Comparison of ENCODE assay signal across 28 mouse cellular contexts in genomic region chr4:93853451-93853850, GRCm38 (mm10).
"Had no signal": no experiment of that assay in that cellular context is flagged by ENCODE, and none has a peak within 500 bp of the region (broad histone marks: within the 10 kb centered on the region; RNA-seq: fewer than 3 reads in every experiment).

No protein-coding gene starts in this region.

- H3K36me3 ChIP-seq: embryonic facial prominence, embryonic 10.5 days; embryonic facial prominence, embryonic 12.5 days; embryonic facial prominence, embryonic 13.5 days; embryonic facial prominence, embryonic 15.5 days; forebrain, embryonic 10.5 days; forebrain, embryonic 12.5 days; forebrain, embryonic 15.5 days had no signal

- H3K27ac ChIP-seq: embryonic facial prominence, embryonic 10.5 days; embryonic facial prominence, embryonic 12.5 days; embryonic facial prominence, embryonic 13.5 days; embryonic facial prominence, embryonic 15.5 days; forebrain, embryonic 10.5 days; forebrain, embryonic 12.5 days; forebrain, embryonic 13.5 days; forebrain, embryonic 15.5 days; gastrocnemius, adult 2 months had no signal

- DNase-seq: cerebellum, adult 18-20 months; cerebellum, adult 2 months; cerebellum, adult 8-10 months; cerebellum, adult 9-10 months; cerebellum, adult 9-11 months; cerebellum, postnatal 10 days; cerebellum, postnatal 14 days; cerebellum, postnatal 25 days; cerebellum, postnatal 36 days; embryo, embryonic 11 days; forebrain, postnatal 0 days; gastrocnemius, adult 2 months; gastrocnemius, postnatal 10 days; gastrocnemius, postnatal 14 days; gastrocnemius, postnatal 25 days; gastrocnemius, postnatal 36 days; heart, adult 11 months had no signal

- H3K4me1 ChIP-seq: embryonic facial prominence, embryonic 10.5 days; embryonic facial prominence, embryonic 12.5 days; embryonic facial prominence, embryonic 13.5 days; embryonic facial prominence, embryonic 15.5 days; forebrain, embryonic 10.5 days; forebrain, embryonic 12.5 days; forebrain, embryonic 13.5 days; forebrain, embryonic 15.5 days had no signal

- H3K9me3 ChIP-seq: embryonic facial prominence, embryonic 10.5 days; embryonic facial prominence, embryonic 12.5 days; embryonic facial prominence, embryonic 13.5 days; embryonic facial prominence, embryonic 15.5 days; forebrain, embryonic 10.5 days; forebrain, embryonic 12.5 days; forebrain, embryonic 13.5 days; forebrain, embryonic 15.5 days had no signal

- ATAC-seq: forebrain, embryonic 13.5 days; forebrain, embryonic 14.5 days; forebrain, embryonic 15.5 days; forebrain, embryonic 16.5 days; forebrain, postnatal 0 days had no signal

- H3K4me3 ChIP-seq: embryonic facial prominence, embryonic 10.5 days; embryonic facial prominence, embryonic 12.5 days; embryonic facial prominence, embryonic 13.5 days; embryonic facial prominence, embryonic 15.5 days; erythroblast, embryonic 14.5 days; forebrain, embryonic 10.5 days; forebrain, embryonic 12.5 days; forebrain, embryonic 13.5 days; forebrain, embryonic 15.5 days; gastrocnemius, adult 2 months had no signal

- H3K9ac ChIP-seq: embryonic facial prominence, embryonic 12.5 days; embryonic facial prominence, embryonic 13.5 days; embryonic facial prominence, embryonic 15.5 days; forebrain, embryonic 12.5 days; forebrain, embryonic 13.5 days; forebrain, embryonic 15.5 days; forebrain, postnatal 0 days had no signal

- H3K4me2 ChIP-seq: embryonic facial prominence, embryonic 12.5 days; embryonic facial prominence, embryonic 13.5 days; embryonic facial prominence, embryonic 15.5 days; forebrain, embryonic 12.5 days; forebrain, embryonic 13.5 days; forebrain, embryonic 15.5 days had no signal

- H3K27me3 ChIP-seq: embryonic facial prominence, embryonic 12.5 days; embryonic facial prominence, embryonic 13.5 days; embryonic facial prominence, embryonic 15.5 days; forebrain, embryonic 12.5 days; forebrain, embryonic 13.5 days; forebrain, embryonic 15.5 days had no signal
